Mouse (Mus musculus) thymus, adult 2 months (tissue): ENCODE measurements around the gene Kpna7.

ENCODE experiments used
- CTCF ChIP-seq: fragments of 200-500 bp; IDR thresholded peaks from 2 replicates; pipeline ENCODE4 v1.5.1; 2012; ENCODE audit warnings: mild to moderate bottlenecking, control low read depth, low read length, moderate library complexity, borderline replicate concordance; ENCODE audit not compliant: control insufficient read depth, poor library complexity, insufficient read depth; ENCODE audit errors: extremely low read depth
- POLR2A ChIP-seq: fragments of 200-500 bp; IDR thresholded peaks from 2 replicates; pipeline ENCODE4 v1.6.1; 2012; ENCODE audit warnings: mild to moderate bottlenecking, low read length, control low read depth, moderate library complexity; ENCODE audit not compliant: control insufficient read depth, poor library complexity, insufficient read depth; ENCODE audit errors: extremely low read depth

DNA sequence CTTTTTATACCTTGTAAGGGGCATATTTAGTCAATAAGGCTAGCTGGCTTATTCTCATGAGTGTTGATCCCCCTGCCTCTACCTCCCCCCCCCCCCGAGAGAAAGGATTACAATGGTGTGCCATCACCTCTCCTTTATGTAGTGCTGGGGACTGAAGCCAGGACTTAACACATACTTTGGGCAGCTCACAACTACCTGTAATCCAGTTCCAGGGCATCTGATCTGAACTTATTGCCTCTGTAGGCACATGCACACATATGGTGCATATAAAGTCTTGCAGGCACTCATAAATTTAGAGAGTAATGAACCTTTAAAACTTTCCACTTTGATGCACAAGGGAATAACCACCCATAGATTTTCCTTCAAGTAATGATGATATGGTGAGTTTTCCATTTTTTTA is 69.6 kb downstream of the Kpna7 start:
- TF ChIP-seq POLR2A (no peak), CTCF (no peak)
